Mouse (Mus musculus): Measurements from ENCODE around the gene Snrpg.
"Not testable (repeated sequence)": the region's sequence is repeated elsewhere in the genome, so short reads cannot be mapped to it uniquely, and the experiment has no call there.

Snrpg gene

DNA sequence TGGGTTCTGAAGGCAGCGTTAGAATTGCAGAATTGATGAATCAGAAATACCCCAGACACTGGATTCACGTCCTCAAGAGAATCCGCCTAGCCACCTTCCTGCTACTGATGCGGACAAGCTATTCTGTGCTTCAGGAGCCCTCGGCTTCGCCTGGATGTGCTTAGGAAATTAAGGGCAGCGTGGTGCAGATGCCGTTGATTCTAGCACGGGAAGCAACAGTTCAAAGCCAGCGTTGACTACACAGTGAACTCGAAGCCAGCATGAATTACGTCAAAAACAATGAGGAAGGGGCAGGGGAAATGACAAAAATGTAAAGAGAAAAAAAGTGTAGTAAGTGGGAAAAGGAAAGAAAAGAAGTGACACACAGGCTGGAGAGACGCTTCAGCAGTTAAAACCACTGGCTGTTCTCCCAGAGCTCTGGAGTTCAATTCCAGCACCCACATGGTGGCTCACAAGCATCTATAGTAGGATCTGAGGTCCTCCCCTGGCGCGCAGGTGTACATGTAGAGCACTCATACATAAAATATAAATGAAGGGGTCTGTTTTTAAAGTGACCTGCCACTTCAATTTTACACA is at the start of gene Snrpg:
Gene Snrpg, plus strand, starts transcription at position 541 of the 576 bp plus-strand sequence.
- DNase-seq (ENCODE audit: low spot score in 2 of 2), result peak; percentile 22 to 28

DNA sequence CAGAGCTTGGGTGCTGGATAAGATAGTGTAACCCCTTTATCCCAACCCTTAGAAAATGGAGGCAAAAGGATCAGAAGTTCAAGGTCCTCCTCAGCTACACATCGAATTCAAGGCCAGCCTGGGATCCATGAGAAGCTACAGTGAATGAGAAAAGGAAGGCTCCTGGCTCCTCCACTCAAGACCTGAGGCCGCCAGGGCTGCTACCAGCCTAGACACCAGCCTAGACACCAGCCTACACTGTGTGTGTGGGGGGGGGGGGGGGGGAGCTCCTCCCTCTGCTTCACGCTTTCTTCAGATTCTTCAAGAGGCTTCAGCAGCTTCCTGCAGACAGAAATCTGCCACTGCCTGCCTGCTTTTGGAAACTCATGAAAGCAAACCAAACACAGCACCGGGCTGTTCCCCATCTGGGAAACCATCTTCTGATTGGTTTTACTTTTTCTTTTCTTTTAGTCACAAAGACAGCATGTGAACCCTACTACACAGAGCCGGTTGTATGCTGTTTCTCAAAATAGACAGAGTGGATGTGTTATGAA is 49.0 kb upstream of the Snrpg start:
- DNase-seq (ENCODE audit: low spot score in 2 of 2), result no peak

DNA sequence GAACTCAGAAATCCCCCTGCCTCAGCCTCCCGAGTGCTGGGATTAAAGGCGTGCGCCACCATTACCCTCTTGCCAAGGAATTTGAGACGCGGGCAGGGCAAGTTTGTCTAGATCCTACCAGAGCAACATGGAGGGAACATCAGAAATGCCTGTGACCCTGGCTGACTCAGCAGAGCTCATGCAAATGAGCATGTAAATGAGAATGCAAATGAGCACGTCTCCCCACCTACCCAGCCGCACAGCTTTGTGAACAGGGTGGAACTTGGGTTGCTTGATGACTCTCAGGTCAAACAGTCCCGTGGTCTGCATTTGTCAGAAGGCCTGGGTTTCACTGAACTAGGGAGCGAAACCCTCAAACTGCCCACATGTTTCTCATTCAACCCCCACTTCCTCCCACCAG is 48.1 kb upstream of the Snrpg start:
- no peak for DNase-seq (ENCODE audit: low spot score in 2 of 2)

DNA sequence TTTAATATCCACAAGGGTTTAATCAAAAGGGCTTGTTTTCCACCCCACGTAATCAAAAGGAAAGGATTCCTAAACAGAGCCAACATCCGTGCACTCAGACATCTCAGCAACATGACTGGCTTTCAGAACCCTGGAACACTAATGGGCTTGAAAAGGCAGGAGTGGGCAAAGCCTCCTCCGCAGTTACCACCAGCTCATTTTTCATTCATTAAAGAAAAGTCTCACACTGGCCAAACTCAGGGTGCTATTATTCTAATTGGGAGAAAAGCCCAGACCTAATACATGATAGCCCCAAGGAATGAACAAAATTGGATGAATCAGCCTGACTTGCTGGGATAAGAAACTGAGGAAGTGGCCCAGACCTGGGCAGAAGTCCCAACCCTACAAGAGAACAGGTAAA is 46.7 kb upstream of the Snrpg start:
- no peak for DNase-seq (ENCODE audit: low spot score in 2 of 2)

DNA sequence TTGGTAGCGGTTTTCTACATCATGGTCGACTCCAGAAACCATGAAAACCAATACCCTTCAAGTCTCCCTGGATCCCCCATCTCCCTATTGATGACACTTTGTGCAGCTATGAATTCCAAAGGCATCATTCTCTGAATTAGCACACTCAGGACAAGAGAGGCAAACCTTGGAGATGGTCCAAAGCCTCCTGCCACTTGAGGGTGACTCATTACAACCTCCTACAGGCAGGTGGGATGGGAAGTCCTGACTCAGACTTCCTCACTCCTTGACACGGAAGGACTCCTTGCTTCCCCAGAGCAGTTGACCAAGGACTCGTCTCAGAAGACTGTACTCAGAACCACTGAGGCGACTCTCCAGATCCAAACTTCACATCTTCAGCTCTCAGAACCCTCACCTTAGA is 45.5 kb upstream of the Snrpg start:
- no peak for DNase-seq (ENCODE audit: low spot score in 2 of 2)

DNA sequence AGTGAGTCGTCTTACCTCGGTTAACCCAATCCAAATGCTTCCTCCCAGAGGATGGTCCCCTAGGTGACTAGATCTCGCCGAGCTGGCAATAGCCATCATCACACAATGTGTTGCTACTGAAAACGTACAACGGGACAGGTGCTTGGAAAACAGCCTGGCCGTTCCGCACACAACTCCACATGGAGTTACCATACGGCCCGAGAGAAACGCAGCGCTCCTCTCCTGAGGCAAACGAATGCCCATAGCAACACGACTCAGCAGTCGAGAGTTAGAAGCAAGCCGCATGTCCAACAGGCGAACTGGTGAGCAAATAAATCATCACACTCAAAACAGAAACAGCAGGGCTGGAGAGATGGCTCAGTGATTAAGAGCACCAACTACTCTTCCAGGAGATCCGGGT is 44.2 kb upstream of the Snrpg start:
- no peak for DNase-seq (ENCODE audit: low spot score in 2 of 2)

DNA sequence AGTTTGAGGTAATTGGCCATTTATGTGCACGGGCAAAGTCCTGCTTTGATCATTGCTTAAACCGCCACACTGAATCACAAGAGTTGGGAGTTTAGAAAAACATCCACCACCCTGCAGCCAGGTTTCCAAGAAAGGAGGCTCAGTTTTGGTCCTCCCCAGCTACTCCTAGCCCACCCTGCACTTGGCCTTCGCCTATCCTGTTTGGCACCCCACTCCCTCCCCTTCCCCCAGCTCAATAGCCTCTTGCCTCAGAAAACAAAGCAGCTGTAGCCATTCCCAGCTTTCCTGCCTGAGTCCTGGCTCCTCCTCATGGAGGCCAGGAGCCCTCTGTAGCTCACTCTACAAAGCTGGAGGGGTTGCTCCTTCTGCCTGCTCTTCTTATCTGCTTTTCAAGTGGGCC is 42.7 kb upstream of the Snrpg start:
- DNase-seq (ENCODE audit: low spot score in 2 of 2), result no peak

DNA sequence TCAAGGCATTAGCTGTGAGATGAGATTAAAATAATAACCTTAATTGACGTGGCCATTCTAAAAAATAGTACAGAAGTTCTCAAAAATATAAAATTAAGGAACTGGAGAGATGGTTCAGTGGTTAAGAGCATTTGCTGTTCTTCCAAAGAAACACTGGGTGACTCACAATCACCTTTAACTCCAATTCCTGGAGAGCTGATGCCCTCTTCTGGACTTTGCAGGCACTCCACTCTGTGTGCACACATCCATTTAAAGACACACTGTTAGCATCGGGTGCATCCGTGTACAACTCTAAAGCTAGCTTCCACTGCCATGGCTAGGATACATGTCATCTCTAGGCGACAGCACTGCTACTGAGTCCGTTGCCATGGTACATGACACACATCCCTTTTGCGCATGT is 41.2 kb upstream of the Snrpg start:
- DNase-seq (ENCODE audit: low spot score in 2 of 2), result no peak

DNA sequence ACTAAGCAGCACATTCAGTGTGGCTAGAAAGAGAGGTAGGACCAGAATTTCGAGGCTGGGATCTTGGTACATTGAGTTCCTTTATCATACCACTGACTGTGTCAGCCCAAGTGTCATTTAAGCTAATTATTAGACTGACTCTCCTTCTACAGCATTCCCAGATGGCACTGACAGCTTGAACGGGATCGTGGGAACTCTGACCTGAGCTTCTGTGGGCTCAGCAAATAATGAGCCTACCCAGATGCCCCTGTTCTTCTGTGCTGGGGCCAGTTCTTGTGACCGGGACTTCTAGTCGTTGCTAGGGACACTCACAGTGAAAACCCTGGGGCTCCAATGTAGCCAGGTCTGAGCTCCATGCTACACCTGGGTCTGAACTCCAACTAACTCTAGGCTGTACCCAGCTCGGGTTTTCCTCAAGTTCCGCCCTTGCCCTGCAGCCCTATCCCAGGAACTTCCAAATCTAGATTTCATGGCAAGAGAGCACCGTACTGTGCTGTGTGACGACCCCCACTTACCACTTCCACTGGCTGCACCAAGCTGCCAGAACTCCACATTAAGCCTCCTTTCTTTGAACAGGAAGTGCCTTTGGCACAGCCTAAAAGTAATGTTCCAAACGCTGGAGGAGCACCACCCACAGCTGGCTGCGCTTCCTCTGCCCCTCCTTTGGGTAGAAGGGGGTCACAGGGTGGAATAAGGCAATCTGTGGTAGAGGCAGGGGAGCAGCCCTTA is 35.8 kb upstream of the Snrpg start:
- DNase-seq (ENCODE audit: low spot score in 2 of 2), result no peak

DNA sequence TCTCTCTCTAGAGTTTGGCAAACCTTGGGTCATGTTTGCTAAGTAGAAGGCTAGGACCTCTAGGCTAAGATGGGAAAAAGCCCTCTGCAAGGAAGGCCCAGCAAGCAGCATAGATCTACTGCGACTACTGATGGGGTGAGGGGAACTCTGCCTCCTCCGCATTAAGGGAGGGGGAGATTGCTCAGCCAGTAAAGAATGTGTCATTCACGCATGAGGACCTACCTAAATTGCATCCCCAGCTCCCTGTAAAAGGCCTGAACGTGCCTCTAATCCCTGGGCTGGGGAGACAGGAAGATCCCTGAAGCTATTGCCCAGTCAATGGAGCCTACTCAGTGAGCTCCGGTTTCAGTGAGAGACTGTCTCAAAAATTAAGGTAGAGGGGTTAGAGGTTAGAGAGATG is 35.2 kb upstream of the Snrpg start:
- no peak for DNase-seq (ENCODE audit: low spot score in 2 of 2)

DNA sequence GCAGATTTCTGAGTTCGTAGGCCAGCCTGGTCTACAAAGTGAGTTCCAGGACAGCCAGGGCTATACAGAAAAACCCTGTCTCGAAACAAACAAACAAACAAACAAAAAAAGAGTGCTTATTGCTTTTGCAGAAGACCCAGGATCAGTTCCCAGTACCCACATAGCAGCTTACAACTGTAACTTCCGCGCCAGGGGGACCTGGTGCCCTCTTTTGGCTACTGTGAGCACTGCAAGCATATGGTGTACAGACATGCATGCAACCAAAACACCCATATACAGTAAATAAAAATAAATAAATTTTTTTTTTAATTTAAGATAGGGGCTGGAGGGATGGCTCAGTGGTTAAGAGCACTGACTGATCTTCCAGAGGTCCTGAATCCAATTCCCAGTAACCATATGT is 34.8 kb upstream of the Snrpg start:
- not testable (repeated sequence) for DNase-seq (ENCODE audit: low spot score in 2 of 2)

DNA sequence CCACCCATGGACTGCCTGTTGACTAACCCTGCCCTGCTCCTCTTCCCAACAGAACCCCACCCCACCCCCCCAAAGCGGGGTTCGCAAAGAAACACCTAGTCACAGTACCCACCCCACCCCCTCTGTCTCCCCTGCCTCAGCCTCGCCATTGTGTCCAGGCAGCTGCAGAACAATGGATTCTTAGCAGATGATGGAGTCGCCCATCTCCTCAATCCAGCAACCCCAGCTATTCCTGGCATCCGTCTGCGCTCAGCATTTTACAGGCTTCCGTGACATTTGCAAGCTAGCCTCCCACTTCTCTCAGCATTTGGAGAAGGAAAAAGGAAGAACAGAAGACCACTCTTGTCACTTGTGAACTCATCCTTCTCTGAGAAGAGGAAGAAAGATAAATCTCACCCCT is 27.4 kb upstream of the Snrpg start:
- DNase-seq (ENCODE audit: low spot score in 2 of 2), result no peak

DNA sequence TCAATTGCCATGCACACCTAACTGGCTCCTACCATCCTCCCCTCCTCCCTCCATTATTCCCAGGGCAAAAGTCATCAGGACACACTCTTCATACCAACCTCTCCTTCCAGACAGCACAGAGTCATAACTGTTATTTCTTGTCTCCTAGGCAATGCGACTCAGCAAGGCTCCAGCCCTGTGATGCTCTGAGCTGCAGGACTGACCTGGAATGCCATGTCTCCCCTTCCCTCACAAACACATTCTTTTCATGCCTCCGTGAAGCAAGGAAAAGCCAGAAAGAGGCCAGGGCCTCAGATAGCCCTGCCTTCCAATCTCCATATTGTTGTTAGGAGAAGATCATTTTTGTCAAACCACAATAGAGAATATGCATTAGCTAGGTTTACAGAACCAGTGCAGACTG is 25.0 kb upstream of the Snrpg start:
- no peak for DNase-seq (ENCODE audit: low spot score in 2 of 2)

DNA sequence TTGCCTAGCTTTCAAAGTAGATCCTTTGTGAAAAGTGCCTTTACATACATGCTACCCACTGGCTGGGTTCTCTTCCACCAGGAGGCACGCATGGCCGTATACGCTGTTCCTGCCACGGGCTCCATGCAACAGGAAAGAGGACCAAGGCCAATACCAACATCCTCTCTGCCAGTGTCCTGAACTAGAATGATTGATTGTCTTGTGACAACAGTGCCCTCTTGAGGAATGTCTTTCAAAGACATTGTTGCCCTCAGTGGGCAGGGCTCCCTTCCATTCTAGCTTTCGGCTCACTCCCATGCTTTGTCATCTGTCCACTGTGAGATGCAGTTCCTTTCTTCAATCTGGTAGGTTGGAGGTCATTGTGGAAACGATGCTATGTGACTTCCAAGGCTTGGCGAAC is 21.8 kb upstream of the Snrpg start:
- no peak for DNase-seq (ENCODE audit: low spot score in 2 of 2)

DNA sequence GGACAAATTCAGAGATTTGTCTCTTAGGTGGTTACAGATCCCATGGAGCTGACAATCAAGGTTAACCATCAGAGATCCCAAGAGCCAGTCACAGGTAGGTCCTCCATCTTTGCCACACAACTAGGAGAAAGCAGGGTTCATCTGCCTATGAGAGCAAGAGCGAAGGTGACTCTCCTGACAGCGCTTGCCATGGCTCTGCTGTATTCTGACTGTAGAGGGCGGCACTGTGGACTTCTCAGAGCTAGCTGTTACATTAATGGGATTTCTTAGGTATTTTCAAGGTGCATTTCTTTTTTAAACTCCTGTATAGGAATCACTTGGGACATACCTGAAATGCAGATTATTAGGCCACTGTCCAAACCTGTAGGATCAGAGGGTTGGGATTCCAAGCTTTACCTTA is 16.2 kb upstream of the Snrpg start:
- no peak for DNase-seq (ENCODE audit: low spot score in 2 of 2)

DNA sequence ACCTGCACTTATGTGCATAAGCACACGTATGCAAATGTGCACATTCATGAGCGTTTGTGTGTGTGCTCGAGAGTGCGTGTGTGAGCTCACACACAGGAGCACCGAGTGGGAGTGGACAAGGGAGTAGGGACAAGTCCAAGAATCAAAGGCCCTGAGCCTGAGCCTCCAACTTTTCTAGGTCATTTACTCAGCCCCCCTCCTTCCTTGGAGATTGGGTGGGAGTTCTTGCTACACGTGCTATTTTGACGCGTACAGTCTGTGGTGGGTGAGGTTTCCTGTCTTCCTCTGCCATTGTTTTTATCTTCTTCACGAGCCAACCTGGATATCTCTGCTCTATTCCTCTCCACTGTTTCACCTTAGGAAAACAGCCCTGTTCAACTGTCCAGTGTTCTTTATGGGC is 14.1 kb upstream of the Snrpg start:
- DNase-seq (ENCODE audit: low spot score in 2 of 2), result no peak

DNA sequence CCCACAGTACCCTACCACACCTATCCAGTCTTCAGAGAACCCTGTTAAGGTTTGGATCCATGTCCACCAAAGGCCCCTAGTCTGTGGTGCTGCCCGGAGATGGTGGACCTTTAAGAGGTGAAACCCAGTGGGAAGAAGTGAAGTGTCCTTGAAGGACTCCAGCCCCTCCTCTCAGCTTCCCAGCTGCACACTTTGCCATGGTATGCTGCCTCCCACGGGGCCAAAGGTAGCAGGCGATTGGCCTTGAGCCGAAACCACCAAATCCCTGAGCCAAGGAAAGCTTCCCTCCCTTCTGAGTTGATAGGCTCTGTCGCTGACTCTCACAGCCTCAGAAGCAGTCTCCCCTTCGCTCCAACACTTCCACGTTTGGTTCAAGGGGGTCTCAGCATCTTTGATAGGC is 10.4 kb upstream of the Snrpg start:
- no peak for DNase-seq (ENCODE audit: low spot score in 2 of 2)

DNA sequence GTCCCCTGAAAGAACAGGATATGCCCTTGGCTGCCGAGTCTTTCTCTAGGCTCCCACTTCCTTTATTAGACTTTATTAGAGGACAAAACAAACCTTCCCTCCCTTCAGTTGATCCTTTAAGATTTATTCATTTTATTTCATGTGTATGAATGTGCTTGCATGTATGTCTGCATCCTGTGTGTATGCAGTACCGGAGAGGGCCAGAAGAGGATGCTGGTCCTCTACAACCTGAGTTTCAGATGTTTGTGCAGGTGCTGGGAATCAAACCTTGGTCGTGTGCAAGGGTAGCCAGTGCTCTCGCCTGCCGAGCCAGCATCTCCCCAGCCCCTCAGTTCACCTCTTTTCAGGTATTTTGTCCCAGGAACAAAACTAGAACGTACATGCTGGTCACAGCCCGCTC is 9.7 kb upstream of the Snrpg start:
- DNase-seq (ENCODE audit: low spot score in 2 of 2), result no peak

DNA sequence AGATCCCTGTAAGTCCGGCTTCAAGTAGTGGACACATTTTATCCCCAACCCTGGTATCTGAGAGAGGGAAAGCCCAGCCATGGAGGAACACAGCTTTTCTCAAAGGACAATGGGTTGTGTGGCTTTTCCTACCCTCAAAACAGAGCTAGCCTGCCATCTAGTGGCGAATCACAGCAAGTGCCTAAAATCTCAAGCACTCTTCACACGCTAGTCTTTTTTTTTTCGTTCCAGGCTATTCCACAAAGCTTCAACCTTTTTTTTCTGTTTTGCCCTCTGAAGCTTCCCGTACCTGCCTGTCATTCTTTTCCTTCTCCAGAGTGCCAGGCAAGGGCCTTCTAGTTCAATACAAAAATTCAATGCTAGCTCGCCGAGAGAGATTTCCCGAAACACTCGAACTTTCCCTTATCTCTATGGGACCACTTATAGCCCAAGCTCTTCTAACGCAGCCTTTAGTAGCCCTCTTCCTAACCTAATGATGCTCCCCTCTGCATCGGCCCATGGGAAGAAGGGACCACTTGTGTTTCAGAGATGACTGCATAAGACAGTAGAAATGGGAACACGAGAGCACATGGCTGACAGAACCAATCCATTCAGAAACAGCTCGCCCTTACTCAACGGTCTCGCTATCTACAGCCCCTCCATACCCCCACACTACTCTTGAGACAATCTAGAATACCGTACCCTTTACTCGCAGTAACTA is 6.5 kb upstream of the Snrpg start:
- DNase-seq (ENCODE audit: low spot score in 2 of 2), result peak; percentile 70 to 85

DNA sequence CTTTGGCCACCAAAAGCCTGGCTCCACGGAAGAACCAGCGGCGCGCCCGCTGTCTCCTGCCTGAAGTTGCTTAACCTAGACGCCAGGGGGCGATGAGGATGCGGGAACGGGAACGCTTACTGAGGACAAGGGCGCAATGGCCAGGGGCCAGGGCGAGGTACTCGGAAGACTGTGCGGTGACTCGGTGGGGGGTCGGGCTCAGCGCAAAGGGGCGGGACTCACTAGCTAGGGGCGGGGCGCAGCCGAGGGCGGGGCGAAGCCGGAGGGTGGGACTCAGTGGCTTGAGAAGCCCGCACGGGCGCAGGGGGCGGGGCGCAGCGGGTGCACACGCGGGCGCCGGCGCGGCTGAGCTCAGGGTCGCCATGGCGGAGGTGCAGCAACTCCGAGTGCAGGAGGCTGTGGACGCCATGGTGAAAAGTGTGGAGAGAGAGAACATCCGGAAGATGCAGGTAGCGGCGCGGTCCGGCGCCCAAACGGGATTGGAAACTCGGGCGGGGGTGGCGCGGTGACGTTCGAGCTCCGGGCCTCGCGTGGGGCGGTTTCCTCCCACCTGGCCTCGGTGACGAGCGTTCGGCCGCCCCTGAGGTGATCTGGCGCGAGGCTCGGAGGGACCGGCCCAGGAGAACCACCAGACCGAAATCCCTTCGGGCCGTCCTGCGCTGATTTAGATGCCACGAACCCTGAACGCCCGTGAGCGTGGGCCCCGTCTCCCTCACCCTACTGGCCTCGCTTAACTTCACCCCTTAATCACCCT is 5.6 kb upstream of the Snrpg start, which contains the start of gene Fam136a:
Gene Fam136a, plus strand, starts transcription at position 276 of the 754 bp plus-strand sequence.
- DNase-seq (ENCODE audit: low spot score in 2 of 2), result peak; percentile 91 to 95

DNA sequence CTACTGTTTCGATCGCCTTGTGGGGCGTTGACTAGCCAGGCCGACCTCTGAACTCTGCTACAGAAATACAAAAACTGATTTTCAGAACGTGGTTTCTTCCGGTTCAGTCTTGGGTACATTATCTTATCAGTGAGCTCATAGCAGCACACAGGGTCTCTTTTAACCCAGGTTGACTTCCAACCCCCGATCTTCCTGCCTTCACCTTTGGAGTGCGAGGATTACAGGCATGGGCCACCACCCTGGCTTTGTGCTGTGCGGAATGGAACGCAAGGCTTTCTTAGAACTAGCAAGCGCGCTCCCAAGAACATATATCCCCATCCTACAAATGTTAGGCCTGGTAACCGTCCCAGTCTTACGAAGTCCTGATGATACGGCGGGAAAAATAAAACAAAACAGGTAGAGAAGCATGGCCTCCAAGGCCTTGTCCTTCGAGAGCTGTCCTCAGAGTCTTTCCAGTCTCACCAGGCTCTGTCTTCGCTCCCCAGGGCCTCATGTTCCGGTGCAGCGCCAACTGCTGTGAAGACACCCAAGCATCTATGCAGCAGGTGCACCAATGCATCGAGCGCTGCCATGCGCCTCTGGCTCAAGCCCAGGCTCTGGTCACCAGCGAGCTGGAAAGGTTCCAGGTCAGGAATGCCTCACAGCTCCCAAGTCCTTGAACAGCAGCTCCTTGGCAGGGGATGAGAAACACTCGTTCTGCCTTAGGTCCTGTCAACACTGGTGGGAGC is 4.8 kb upstream of the Snrpg start:
- DNase-seq (ENCODE audit: low spot score in 2 of 2), result peak; percentile 16 to 21

Data from spleen, postnatal 10 days (tissue).